Mouse (Mus musculus): ENCODE results near the gene Umod. TPM values are rescaled to one million over a fixed set of nuclear protein-coding genes. Genes with fewer than 3 reads are reported as not detected.

The Umod gene
- total RNA-seq, 2 experiments from 2014 or later = not detected

GRCm38 (mm10) chr7:119459185-119459584 is 19.9 kb downstream of the Umod start, which contains the start of gene Gp2:
Gp2 (minus strand) TSS chr7:119459285.
- intact Hi-C loops (cut with DNase I; ENCODE audit: low total_unique reads) = no loop called here
- no peak for DNase-seq

GRCm38 (mm10) chr7:119454192-119454591 is 24.9 kb downstream of the Umod start:
- intact Hi-C loops (cut with DNase I; ENCODE audit: low total_unique reads) = no loop called here
- DNase-seq = no peak

DNA sequence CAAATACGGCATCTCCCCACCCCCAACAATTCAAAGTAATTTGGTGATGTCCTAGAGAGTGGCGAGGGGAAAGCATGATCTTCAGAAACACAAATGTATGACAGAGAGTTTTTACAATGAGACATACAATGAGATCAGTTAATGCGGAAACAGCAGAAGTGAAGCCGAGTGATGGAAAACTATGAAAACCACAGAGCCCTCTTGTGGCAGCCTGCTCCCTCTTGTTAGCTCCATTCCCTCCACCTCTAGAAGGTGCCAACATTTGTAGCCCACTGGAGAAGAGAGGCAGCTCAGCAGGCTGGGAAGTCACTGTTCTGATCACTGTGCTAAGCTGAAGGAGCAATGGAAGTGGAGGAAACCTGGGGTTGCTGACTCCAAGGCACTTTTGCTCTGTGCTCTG is 35.2 kb downstream of the Umod start:
- intact Hi-C loops (cut with DNase I; ENCODE audit: low total_unique reads) = no loop called here
- no peak for DNase-seq

DNA sequence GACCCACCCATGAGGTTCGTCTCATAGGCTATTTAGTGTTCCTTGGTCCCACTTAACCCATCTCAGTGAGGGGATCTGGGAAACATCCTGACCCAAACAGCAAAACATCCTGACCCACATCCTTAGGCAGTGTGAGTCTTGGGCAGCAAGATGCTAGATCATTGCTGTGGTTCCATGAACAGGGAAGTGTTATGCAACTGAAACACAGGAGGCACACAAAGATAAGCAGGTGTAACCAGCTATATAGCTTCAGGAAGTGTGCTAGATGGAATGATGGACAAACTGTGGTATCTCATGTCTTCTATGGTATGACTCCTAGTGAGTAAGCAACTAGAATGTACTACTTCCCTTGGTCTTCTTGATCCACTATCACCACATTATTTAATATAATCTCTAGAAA is 37.1 kb downstream of the Umod start:
- intact Hi-C loops (cut with DNase I; ENCODE audit: low total_unique reads) = no loop called here
- DNase-seq = no peak

- intact Hi-C loops (cut with DNase I; ENCODE audit: low total_unique reads) = no loop called here
- DNase-seq = no peak
Observed at GRCm38 (mm10) chr7:119427180-119427616, 51.9 kb downstream of the Umod start.

DNA sequence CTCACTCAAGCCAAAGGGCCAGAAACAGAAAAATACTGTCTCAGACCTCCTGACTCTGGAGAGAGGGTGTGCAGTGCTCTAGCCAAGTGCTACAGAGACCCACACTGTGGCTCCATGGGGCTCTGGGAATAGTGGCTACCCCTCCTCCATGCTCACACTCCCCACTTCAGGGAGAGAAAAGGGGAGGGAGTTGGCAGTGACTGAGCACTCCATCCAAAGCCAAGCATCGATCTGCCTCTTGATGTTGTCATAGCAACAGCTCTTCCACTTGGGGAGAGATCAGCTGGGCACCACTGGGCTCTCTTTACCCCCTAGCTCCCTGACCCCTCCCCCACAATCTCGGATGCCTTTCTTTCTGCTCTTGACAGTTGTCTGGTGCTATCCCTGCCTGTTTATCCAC is 58.4 kb downstream of the Umod start:
- intact Hi-C loops (cut with DNase I; ENCODE audit: low total_unique reads) = no loop called here

DNA sequence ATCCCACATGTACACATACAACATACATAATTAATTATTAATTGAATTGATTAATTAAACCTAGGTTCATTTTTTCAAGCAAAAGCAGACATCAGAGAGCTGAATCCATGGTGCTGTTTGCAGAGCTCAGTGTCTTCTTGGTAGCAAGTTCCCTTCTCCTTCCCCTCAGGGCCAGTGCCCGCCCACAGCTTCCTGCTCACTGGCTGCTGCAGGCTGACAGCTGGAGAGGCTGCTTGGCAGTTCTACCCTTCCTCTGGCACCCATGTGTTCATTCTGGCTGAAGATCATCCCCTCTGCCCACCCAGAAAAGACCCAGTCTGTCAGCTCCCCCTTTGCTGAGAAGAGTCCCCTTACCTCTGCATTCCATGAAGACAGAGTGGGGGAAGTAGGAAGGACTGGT is 60.6 kb downstream of the Umod start:
- DNase-seq = no peak
- intact Hi-C loops (cut with DNase I; ENCODE audit: low total_unique reads) = no loop called here

More for the DNA sequence above, 58.4 kb downstream of the Umod start:
- DNase-seq = no peak

Other genes with a start within 250 kb of the Umod start
- not detected for gene Gp2, start 20.0 kb downstream of the Umod start, total RNA-seq (2021)
- not detected for gene Acsm5, start 40.2 kb upstream of the Umod start, total RNA-seq (2021)
- gene Pdilt, start 44.2 kb upstream of the Umod start, total RNA-seq (2021) = not detected
- gene Acsm2, start 75.1 kb upstream of the Umod start, total RNA-seq (2021) = not detected
- gene Acsm1, start 127.7 kb upstream of the Umod start, total RNA-seq (2021) = not detected
- not detected for gene Acsm4, start 210.7 kb upstream of the Umod start, total RNA-seq (2021)
- 10 to 100 TPM; 14.2 to 15.2 TPM for gene Thumpd1, start 241.5 kb upstream of the Umod start, total RNA-seq (2021)

Data from gastrocnemius, postnatal 14 days (tissue).